Comparison of ENCODE assay signal across 12 mouse cellular contexts in genomic region chr11:75318351-75319221, GRCm38 (mm10). TPM values are rescaled to one million over a fixed set of nuclear protein-coding genes. Genes with fewer than 3 reads are reported as not detected.
DNase-seq lines count a peak whose midpoint lies in the region; ATAC-seq lines count a peak whose summit lies in the region.
"Had no signal": no experiment of that assay in that cellular context is flagged by ENCODE, and none has a peak within 500 bp of the region (broad histone marks: within the 10 kb centered on the region; RNA-seq: fewer than 3 reads in every experiment).

No protein-coding gene starts in this region.

- 60% methylated on average over 14 of the region's 14 CpGs for whole genome bisulfite sequencing in forebrain, embryonic 14.5 days
- WGBS in forebrain, embryonic 16.5 days, result 46% methylated on average over 14 of the region's 14 CpGs

- ATAC-seq in forebrain, embryonic 14.5 days, result peak; percentile 37; the same call in 1 of the 2 replicates
- ATAC-seq in forebrain, embryonic 16.5 days, result no peak
- peak; percentile 85 for ATAC-seq in inflammation-experienced regulatory T-cells, adult 6 months
- ATAC-seq in megakaryocyte, adult 5-6 weeks (ENCODE audit: poor library complexity, severe bottlenecking), result no peak
- ATAC-seq: Patski had no signal

- H3K9me3 ChIP-seq in forebrain, embryonic 14.5 days (replicated peaks; ENCODE audit: control insufficient read depth, low read length), result no peaks in the 10 kb centered on the region
- no peaks in the 10 kb centered on the region for H3K9me3 ChIP-seq in forebrain, embryonic 16.5 days (ENCODE audit: control insufficient read depth, low read length)

- H3K4me1 ChIP-seq in forebrain, embryonic 14.5 days (ENCODE audit: control insufficient read depth, insufficient read depth, low read length), result no peaks in the 10 kb centered on the region
- H3K4me1 ChIP-seq in forebrain, embryonic 16.5 days (replicated peaks; ENCODE audit: control insufficient read depth, insufficient read depth, low read length), result peaks cover 11% of the 10 kb centered on the region; the same call in 1 of the 2 replicates

- H3K4me3 ChIP-seq in forebrain, embryonic 14.5 days (ENCODE audit: low read depth, low read length), result no peak overlapping the region
- no peak overlapping the region for H3K4me3 ChIP-seq in forebrain, embryonic 16.5 days (replicated peaks; ENCODE audit: low read length)
- H3K4me3 ChIP-seq: heart, adult 2 months had no signal

- H3K9ac ChIP-seq in forebrain, embryonic 14.5 days (ENCODE audit: low read length), result no peak overlapping the region
- no peak overlapping the region for H3K9ac ChIP-seq in forebrain, embryonic 16.5 days (replicated peaks; ENCODE audit: low read depth, low read length)

- H3K36me3 ChIP-seq in forebrain, embryonic 14.5 days (ENCODE audit: control insufficient read depth, insufficient read depth, low read length), result peaks cover 24% of the 10 kb centered on the region
- peaks cover 4% of the 10 kb centered on the region; the same call in 1 of the 2 replicates for H3K36me3 ChIP-seq in forebrain, embryonic 16.5 days (ENCODE audit: control insufficient read depth, insufficient read depth)

- no peak overlapping the region for H3K4me2 ChIP-seq in forebrain, embryonic 14.5 days (ENCODE audit: low read length)
- H3K4me2 ChIP-seq in forebrain, embryonic 16.5 days (ENCODE audit: low read length), result no peak overlapping the region

- DNase-seq in forebrain, embryonic 14.5 days (ENCODE audit: low spot score), result peak; percentile 56
- peak; percentile 7 for DNase-seq in lung, postnatal 36 days
- no peak for DNase-seq in lung, postnatal 10 days
- DNase-seq in thymus, postnatal 25 days, result peak; percentile 74
- DNase-seq in heart, postnatal 25 days (ENCODE audit: low spot score), result no peak
- DNase-seq: embryo, embryonic 11 days; heart, adult 2 months; kidney, postnatal 25 days had no signal

- H3K27me3 ChIP-seq in forebrain, embryonic 14.5 days (replicated peaks; ENCODE audit: control insufficient read depth, insufficient read depth, low read length), result no peaks in the 10 kb centered on the region
- H3K27me3 ChIP-seq in forebrain, embryonic 16.5 days (replicated peaks; ENCODE audit: control insufficient read depth, insufficient read depth, low read length), result no peaks in the 10 kb centered on the region
- H3K27me3 ChIP-seq: Patski had no signal

- H3K27ac ChIP-seq in forebrain, embryonic 14.5 days (ENCODE audit: low read depth, low read length), result peak overlapping the region; percentile 57
- H3K27ac ChIP-seq in forebrain, embryonic 16.5 days (ENCODE audit: low read length), result no peak overlapping the region
- H3K27ac ChIP-seq: heart, adult 2 months had no signal

- intact Hi-C loops in heart, postnatal 25 days (cut with DNase I), result no loop called here

RNA-seq across cellular contexts. Expression of gene Rpa1, which starts 29.5 kb away (rescaled TPM):
- polyA plus RNA-seq in forebrain, embryonic 14.5 days (2014; fragmentation: Nextera tagmentation; extraction: Ambion mirVana), result 64.5 and 74.2 TPM in 2 replicates
- polyA plus RNA-seq in forebrain, embryonic 16.5 days (2015; fragmentation: Nextera tagmentation; extraction: Ambion mirVana), result 67.1 and 71.5 TPM in 2 replicates
- polyA plus RNA-seq in inflammation-experienced regulatory T-cells, adult 6 months (2017; shearing (Covaris generic)), result 100 to 1,000 TPM; 199 to 296 (median 217) TPM
- 37.2 and 37.6 TPM in 2 replicates for total RNA-seq in megakaryocyte, adult 5-6 weeks (2015)
- 126 and 129 TPM in 2 replicates for total RNA-seq in megakaryocyte, adult 5-6 weeks (2017)
- 10 to 100 TPM; 58.0 to 63.5 TPM for total RNA-seq in heart, postnatal 25 days (2021)

RNA-seq across cellular contexts. Expression of gene Smyd4, which starts 29.6 kb away (rescaled TPM):
- 10.7 and 12.1 TPM in 2 replicates for polyA plus RNA-seq in forebrain, embryonic 14.5 days (2014; fragmentation: Nextera tagmentation; extraction: Ambion mirVana)
- polyA plus RNA-seq in forebrain, embryonic 16.5 days (2015; fragmentation: Nextera tagmentation; extraction: Ambion mirVana), result 15.0 and 19.0 TPM in 2 replicates
- polyA plus RNA-seq in inflammation-experienced regulatory T-cells, adult 6 months (2017; shearing (Covaris generic)), result 10 to 100 TPM; 10.8 to 25.4 (median 23.2) TPM
- 1.9 and 4.9 TPM in 2 replicates for total RNA-seq in megakaryocyte, adult 5-6 weeks (2015)
- 6.5 and 12.7 TPM in 2 replicates for total RNA-seq in megakaryocyte, adult 5-6 weeks (2017)
- total RNA-seq in heart, postnatal 25 days (2021), result 1 to 10 TPM; 4.3 to 4.6 TPM

Comparison
In these comparisons a context has a peak if more than half of its experiments do, and no peak if none do; other contexts are left out.
1. ATAC-seq: peak in forebrain, embryonic 14.5 days (single experiment) and inflammation-experienced regulatory T-cells, adult 6 months (single experiment); none in forebrain, embryonic 16.5 days (single experiment) and megakaryocyte, adult 5-6 weeks (single experiment).
2. DNase-seq: peak in forebrain, embryonic 14.5 days (single experiment), lung, postnatal 36 days (single experiment) and thymus, postnatal 25 days (single experiment); none in lung, postnatal 10 days (single experiment) and heart, postnatal 25 days (single experiment).